Mouse (Mus musculus): ENCODE measurements around the gene Rpl11.
"Not testable (repeated sequence)": the region's sequence is repeated elsewhere in the genome, so short reads cannot be mapped to it uniquely, and the experiment has no call there.

Rpl11 gene

DNA sequence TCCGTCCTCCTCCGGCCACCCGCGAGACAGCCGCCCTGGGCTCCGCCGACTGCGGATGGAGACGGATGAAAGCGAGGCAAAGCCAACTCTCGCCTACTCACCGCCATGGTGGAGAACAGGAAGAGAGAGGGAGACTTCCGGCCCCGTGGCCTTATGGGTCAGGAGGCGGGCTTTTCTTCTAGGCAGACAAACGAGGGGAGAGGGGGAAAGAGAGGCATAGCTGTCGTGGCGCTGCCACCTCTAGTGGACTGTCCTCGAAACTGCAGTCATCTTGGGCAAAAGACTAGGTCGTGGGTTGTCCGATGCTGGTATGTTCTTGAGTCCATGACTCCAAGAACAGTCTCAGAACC is at the start of gene Rpl11:
Gene Rpl11 (minus strand): TSS at position 182 of the 350 bp plus-strand sequence.
- peak; percentile 97 for DNase-seq (ENCODE audit: low read depth, low spot score)

DNA sequence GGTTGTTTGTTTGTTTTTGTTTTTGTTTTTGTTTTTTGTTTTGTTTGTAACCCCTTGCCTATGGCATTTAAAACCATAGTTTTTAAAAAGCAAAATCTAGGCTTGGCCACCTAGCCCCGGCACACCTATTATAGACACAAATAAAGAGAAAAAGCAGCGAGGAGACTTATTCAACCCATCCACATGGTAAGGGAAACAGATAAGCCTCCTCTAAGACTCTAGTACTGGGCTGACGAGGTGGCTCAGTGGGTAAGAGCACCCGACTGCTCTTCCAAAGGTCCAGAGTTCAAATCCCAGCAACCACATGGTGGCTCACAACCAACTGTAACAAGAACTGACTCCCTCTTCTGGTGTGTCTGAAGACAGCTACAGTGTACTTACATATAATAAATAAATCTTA is 48.5 kb upstream of the Rpl11 start:
- not testable (repeated sequence) for DNase-seq (ENCODE audit: low read depth, low spot score)

DNA sequence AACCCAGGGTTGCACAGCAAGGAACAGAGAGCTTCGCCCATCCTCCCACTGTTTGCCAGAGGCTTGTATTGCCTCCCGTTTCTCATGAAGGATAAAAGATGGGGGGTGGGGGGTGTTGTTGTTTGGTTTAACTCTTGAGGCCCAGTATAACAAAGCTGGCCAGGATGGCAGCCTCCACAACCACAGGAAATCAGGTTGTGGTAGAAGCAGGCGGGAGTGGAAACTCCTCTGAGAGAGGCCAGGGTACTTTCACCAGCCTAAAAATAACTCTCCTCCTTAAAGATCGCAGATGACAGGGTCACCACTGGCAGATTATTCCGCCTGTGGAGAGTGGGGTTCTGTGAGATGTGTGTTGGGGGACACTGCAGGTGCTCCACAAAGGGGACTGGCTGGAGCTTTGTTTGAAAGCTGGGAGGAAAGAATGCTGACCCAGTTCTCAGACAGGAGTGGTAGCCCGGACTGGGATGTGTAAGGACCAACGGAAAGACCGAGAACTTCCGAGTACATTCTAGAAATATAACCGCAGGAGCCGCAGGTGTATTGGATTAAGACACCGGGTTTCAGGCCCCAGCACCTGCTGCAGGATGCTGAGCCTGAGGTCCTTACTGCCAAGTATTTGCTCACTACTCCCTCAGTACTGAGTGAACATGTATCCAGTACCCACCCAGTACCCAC is 47.3 kb upstream of the Rpl11 start:
- DNase-seq (ENCODE audit: low read depth, low spot score), result no peak

GRCm38 (mm10) chr4:136098446-136098845 is 45.2 kb upstream of the Rpl11 start:
- DNase-seq (ENCODE audit: low read depth, low spot score), result no peak

- DNase-seq (ENCODE audit: low read depth, low spot score), result no peak
These were observed 43.4 kb upstream of the Rpl11 start for GRCm38 (mm10) chr4:136096446-136097113.

- no peak for DNase-seq (ENCODE audit: low read depth, low spot score)
These were observed 42.4 kb upstream of the Rpl11 start for GRCm38 (mm10) chr4:136095490-136096105.

DNA sequence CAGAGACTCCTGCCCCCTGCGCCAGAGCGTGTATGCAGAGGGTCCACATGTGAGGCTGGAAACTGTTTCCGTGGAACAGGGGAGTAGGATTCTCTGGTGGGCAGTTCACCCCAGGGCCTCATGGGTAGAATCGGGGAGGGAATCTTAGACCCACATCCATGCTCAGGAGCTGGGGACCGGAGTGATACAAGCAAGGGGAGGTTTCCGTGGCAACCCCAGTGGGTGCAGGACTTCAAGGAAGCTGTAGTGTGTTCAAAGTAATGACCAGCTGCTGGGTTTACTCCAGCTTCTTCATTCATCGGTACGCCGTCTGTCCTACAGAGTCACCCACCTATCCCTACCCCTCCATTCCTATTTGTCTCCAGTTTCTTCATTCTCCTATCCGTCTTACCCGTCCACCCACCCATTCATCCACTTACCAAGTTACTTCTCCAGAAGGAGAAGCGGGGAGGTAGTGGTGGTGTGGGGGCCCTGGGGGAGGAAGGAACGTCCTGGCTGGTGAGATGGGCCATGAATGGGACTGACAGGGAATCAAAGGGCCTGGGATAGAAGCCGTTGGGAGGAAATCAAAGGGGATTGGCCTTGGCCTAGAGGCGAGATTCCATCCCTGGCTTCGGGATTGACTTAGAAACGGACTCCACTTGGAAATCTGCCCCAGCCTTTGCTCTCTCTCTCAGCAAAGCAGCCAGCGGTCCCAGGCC is 41.4 kb upstream of the Rpl11 start:
- no peak for DNase-seq (ENCODE audit: low read depth, low spot score)

DNA sequence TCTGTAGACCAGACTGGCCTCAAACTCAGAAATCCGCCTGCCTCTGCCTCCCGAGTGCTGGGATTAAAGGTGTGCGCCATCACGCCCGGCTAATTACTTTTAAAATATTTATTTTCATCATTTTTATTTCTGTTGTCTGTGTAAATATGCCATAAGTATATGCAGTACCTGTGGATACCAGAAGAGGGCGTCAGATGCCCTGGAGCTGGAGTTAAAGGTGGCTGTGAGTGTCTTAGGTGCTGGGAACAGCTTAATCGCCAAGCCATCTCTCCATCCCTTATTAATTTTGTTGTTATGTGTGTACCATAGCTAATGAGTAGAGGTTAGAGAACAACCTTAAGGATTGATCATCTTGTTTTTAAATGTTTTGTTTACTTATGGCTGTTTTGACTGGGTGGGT is 39.3 kb upstream of the Rpl11 start:
- no peak for DNase-seq (ENCODE audit: low read depth, low spot score)

GRCm38 (mm10) chr4:136091346-136091745 is 38.1 kb upstream of the Rpl11 start:
- DNase-seq (ENCODE audit: low read depth, low spot score), result no peak

- DNase-seq (ENCODE audit: low read depth, low spot score), result no peak
These were observed 36.7 kb upstream of the Rpl11 start for GRCm38 (mm10) chr4:136089748-136090583.

- peak; percentile 91 for DNase-seq (ENCODE audit: low read depth, low spot score)
These were observed 35.9 kb upstream of the Rpl11 start for GRCm38 (mm10) chr4:136088971-136089747.

DNA sequence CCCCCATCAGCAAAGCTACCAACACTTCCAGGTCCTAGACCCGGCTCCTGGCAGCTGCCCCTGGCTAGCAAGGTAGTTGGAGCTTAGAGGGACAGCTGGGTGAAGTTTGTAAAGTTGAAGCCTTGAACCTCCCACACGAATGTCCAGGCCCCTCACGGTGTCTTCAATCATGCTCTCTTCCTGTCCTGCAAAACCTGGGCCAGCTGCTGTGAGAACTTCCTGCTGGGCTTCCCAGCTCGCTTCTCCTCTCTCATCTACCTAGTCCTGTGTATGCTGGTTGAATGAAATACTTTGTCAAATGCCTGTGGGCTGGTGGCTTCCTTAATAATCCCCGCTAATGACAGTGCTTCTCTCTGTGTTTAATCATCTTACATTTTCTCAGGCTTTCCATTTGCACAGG is 35.1 kb upstream of the Rpl11 start:
- no peak for DNase-seq (ENCODE audit: low read depth, low spot score)

GRCm38 (mm10) chr4:136087261-136087660 is 34.0 kb upstream of the Rpl11 start:
- DNase-seq (ENCODE audit: low read depth, low spot score), result no peak

- peak; percentile 63 for DNase-seq (ENCODE audit: low read depth, low spot score)
These were observed 31.6 kb upstream of the Rpl11 start for GRCm38 (mm10) chr4:136084840-136085239.

DNA sequence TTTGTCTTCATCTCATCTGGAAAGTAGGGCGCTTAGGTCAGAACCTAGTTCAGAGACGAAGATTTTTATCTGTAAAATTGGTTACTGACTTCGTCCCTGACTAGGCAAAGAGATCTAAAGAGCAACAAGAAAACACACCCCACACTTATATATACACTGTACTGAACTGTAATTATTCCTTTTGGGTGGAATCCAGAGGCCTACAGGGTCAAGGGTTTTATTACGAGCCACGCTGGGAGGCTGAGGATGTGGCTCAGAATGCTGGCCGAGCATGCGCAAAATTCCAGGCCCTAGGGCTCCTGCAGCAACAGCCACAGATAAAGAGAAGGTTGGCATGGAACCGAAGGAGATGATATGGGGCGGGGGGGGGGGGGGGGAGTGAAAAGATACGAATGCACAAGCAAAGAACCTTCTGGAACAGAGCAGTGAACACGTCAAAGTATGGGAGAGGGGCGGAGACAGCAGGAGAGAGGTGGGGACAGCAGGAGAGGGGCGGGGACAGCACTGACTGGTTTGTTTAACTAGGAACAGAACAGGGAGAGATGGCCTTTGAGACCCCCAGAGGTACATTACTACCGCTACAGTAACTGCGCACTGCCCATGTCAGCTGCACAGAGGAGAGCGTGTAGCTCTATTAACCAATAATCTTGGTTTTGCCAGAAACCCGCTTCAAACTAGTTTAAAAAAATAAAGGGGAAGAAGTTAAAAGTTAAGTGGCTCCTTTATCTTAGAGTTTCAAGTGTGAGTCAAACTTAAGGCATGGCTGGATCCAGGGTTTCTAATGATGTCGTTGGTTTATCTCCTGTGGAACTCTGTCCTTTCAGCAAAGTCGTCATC is 30.3 kb upstream of the Rpl11 start:
- no peak for DNase-seq (ENCODE audit: low read depth, low spot score)

DNA sequence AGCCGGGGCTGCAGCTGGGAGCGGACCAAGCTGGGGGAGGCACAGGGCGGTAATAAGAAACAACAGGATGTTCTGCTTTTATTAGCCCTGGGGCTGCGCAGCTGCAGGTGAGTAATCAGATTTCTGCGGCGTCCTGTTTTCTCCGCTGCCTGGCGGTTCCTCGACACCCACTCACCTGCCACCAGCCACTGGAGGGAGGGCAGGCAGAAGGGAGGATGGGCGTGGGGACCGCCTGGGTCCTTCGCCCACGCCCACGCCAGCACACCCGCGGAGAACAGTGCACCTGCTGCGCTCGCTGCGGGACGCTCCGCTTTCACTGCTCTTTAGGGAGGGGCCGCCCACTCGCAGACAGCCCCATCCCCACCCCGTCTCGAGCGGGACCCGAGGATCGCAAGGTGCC is 28.5 kb upstream of the Rpl11 start:
- DNase-seq (ENCODE audit: low read depth, low spot score), result no peak

- DNase-seq (ENCODE audit: low read depth, low spot score), result no peak
These were observed 25.4 kb upstream of the Rpl11 start for GRCm38 (mm10) chr4:136078649-136079048.

DNA sequence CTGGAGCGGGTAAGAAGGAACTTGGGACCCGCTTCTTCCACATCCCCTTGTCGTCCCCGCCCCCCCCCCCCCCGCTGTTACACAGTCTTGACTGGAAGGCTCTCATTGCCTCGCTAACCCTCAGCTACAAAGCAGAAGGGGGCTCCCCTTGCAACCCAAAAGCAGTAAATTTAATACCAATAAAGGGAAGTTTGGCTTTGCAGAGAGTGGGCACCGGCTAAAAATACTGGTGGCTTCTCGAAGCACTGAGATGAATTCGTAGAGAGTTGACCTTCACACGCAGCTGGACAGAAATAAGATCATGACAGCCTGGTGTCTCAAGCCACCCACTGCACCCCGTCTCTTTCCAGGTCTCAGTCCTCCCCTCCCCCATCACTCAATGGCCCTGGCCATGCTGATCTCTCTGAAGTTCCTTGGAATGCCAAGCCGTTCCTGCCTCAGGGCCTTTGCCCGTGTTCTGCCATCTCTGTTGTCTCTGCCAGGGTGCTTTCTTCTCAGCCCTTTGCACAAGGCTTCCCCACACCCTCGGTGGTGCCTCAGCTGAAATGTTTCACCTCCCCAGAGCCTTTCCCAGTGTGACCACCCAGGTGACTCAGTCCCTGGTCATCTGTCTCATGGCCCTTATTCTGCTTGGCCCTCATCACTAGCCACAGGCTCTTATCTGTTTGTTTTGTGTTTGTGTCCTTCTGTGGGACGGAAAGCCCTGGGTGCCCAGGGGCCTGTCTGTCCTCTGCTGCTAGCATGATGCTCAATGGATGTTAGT is 23.7 kb upstream of the Rpl11 start:
- peak; percentile 1 for DNase-seq (ENCODE audit: low read depth, low spot score)

GRCm38 (mm10) chr4:136071178-136071714 is 18.0 kb upstream of the Rpl11 start:
- DNase-seq (ENCODE audit: low read depth, low spot score), result peak; percentile 87

All from ES-CJ7 (cell line).